Mouse (Mus musculus) heart, postnatal 0 days (tissue): ENCODE results near the gene Bco1.

Experiments
- CTCF ChIP-seq: IDR thresholded peaks from 2 replicates; pipeline ENCODE4 v1.5.1; 2016; ENCODE audit warnings: antibody characterized with exemption, control low read depth, low read depth
- EP300 ChIP-seq: IDR thresholded peaks from 2 replicates; pipeline ENCODE4 v1.6.1; 2016; ENCODE audit warnings: antibody characterized with exemption, low read depth

- TF ChIP-seq CTCF, result no peak
- TF ChIP-seq EP300, result no peak
Observed at GRCm38 (mm10) chr8:117167243-117167883, 71.7 kb downstream of the Bco1 start.
